Mouse (Mus musculus): ENCODE data around the gene Grb10. TPM values are rescaled to one million over a fixed set of nuclear protein-coding genes. Genes with fewer than 3 reads are reported as not detected.

Gene Grb10
- polyA plus RNA-seq, 1 experiment from 2014 or later, result 345 TPM

GRCm38 (mm10) chr11:11907703-11908413 lies 130.6 kb downstream of the Grb10 start:
- H3K4me1 ChIP-seq, result no peaks in the 10 kb centered on the region
- no peaks in the 10 kb centered on the region for H3K27me3 ChIP-seq
- no peak overlapping the region for H3K4me2 ChIP-seq
- no peaks in the 10 kb centered on the region for H3K9me3 ChIP-seq
- no peak for ATAC-seq (ENCODE audit: low FRiP score)
- H3K9ac ChIP-seq, result no peak overlapping the region
- no peaks in the 10 kb centered on the region for H3K36me3 ChIP-seq (replicated peaks)
- 72% methylated on average over 7 of the region's 7 CpGs for WGBS
- H3K4me3 ChIP-seq (replicated peaks), result no peak overlapping the region
- no peak overlapping the region for H3K27ac ChIP-seq

- no peaks in the 10 kb centered on the region for H3K27me3 ChIP-seq
- H3K4me1 ChIP-seq, result no peaks in the 10 kb centered on the region
- H3K4me3 ChIP-seq (replicated peaks), result no peak overlapping the region
- no peak overlapping the region for H3K9ac ChIP-seq
- no peaks in the 10 kb centered on the region for H3K36me3 ChIP-seq (replicated peaks)
- H3K27ac ChIP-seq, result no peak overlapping the region
- no peak for ATAC-seq (ENCODE audit: low FRiP score)
- no peaks in the 10 kb centered on the region for H3K9me3 ChIP-seq
- H3K4me2 ChIP-seq, result no peak overlapping the region
Observed at GRCm38 (mm10) chr11:11905518-11905917, 133.0 kb downstream of the Grb10 start.

- no peak overlapping the region for H3K4me3 ChIP-seq (replicated peaks)
- no peak overlapping the region for H3K27ac ChIP-seq
- WGBS, result 64% methylated on average over 5 of the region's 5 CpGs
- H3K9ac ChIP-seq, result no peak overlapping the region
- no peaks in the 10 kb centered on the region for H3K9me3 ChIP-seq
- H3K4me2 ChIP-seq, result no peak overlapping the region
- H3K27me3 ChIP-seq, result no peaks in the 10 kb centered on the region
- H3K4me1 ChIP-seq, result no peaks in the 10 kb centered on the region
- ATAC-seq (ENCODE audit: low FRiP score), result no peak
- H3K36me3 ChIP-seq (replicated peaks), result no peaks in the 10 kb centered on the region
Observed at GRCm38 (mm10) chr11:11904995-11905394, 133.5 kb downstream of the Grb10 start.

GRCm38 (mm10) chr11:11901509-11901908 lies 137.0 kb downstream of the Grb10 start:
- Histone ChIP-seq H3K9me3 (no peaks in the 10 kb centered on the region), H3K4me1 (no peaks in the 10 kb centered on the region), H3K27me3 (no peaks in the 10 kb centered on the region), H3K4me2 (no peak overlapping the region), H3K9ac (no peak overlapping the region), H3K36me3 (replicated peaks) (no peaks in the 10 kb centered on the region), H3K4me3 (replicated peaks) (no peak overlapping the region), H3K27ac (no peak overlapping the region)
- 85% methylated on average over 5 of the region's 5 CpGs for WGBS
- no peak for ATAC-seq (ENCODE audit: low FRiP score)

- no peak overlapping the region for H3K4me2 ChIP-seq
- H3K9me3 ChIP-seq, result no peaks in the 10 kb centered on the region
- H3K4me3 ChIP-seq (replicated peaks), result no peak overlapping the region
- ATAC-seq (ENCODE audit: low FRiP score), result no peak
- H3K36me3 ChIP-seq (replicated peaks), result no peaks in the 10 kb centered on the region
- no peak overlapping the region for H3K9ac ChIP-seq
- 91% methylated on average over 3 of the region's 3 CpGs for WGBS
- no peaks in the 10 kb centered on the region for H3K4me1 ChIP-seq
- no peak overlapping the region for H3K27ac ChIP-seq
- no peaks in the 10 kb centered on the region for H3K27me3 ChIP-seq
Observed at GRCm38 (mm10) chr11:11898496-11898895, 140.0 kb downstream of the Grb10 start.

GRCm38 (mm10) chr11:11897645-11898357 lies 140.7 kb downstream of the Grb10 start, which contains the start of gene Ddc:
Gene Ddc, minus strand, starts transcription at chr11:11898144.
- 85% methylated on average over 12 of the region's 12 CpGs for WGBS
- H3K4me2 ChIP-seq, result no peak within 1 kb of the TSS
- no peak for ATAC-seq (ENCODE audit: low FRiP score)
- no peaks in the 10 kb centered on the region for H3K9me3 ChIP-seq
- H3K36me3 ChIP-seq (replicated peaks), result no peaks in the 10 kb centered on the region
- no peaks in the 10 kb centered on the region for H3K27me3 ChIP-seq
- H3K9ac ChIP-seq, result no peak within 1 kb of the TSS
- H3K4me3 ChIP-seq (replicated peaks), result no peak within 1 kb of the TSS
- H3K27ac ChIP-seq, result no peak within 1 kb of the TSS
- no peaks in the 10 kb centered on the region for H3K4me1 ChIP-seq

GRCm38 (mm10) chr11:11895479-11895878 lies 143.0 kb downstream of the Grb10 start:
- Histone ChIP-seq H3K27me3 (no peaks in the 10 kb centered on the region), H3K4me2 (no peak overlapping the region), H3K4me3 (replicated peaks) (no peak overlapping the region), H3K9me3 (no peaks in the 10 kb centered on the region), H3K4me1 (peaks cover 1% of the 10 kb centered on the region; the same call in 1 of the 2 replicates), H3K27ac (no peak overlapping the region), H3K9ac (no peak overlapping the region), H3K36me3 (replicated peaks) (no peaks in the 10 kb centered on the region)
- 86% methylated on average over 2 of the region's 2 CpGs for WGBS
- ATAC-seq (ENCODE audit: low FRiP score), result no peak

- Histone ChIP-seq H3K4me3 (replicated peaks) (no peak overlapping the region), H3K4me2 (no peak overlapping the region), H3K27me3 (no peaks in the 10 kb centered on the region), H3K9me3 (no peaks in the 10 kb centered on the region), H3K4me1 (peaks cover 8% of the 10 kb centered on the region; the same call in 1 of the 2 replicates), H3K27ac (no peak overlapping the region), H3K36me3 (replicated peaks) (no peaks in the 10 kb centered on the region), H3K9ac (no peak overlapping the region)
- WGBS, result 93% methylated on average over 1 of the region's 1 CpGs
- ATAC-seq (ENCODE audit: low FRiP score), result no peak
Observed at GRCm38 (mm10) chr11:11893769-11894168, 144.7 kb downstream of the Grb10 start.

GRCm38 (mm10) chr11:11892993-11893602 lies 145.4 kb downstream of the Grb10 start:
- H3K4me3 ChIP-seq (replicated peaks), result no peak overlapping the region
- H3K36me3 ChIP-seq (replicated peaks), result no peaks in the 10 kb centered on the region
- H3K9me3 ChIP-seq, result no peaks in the 10 kb centered on the region
- H3K4me2 ChIP-seq, result no peak overlapping the region
- 62% methylated on average over 10 of the region's 10 CpGs for WGBS
- no peaks in the 10 kb centered on the region for H3K27me3 ChIP-seq
- H3K27ac ChIP-seq, result no peak overlapping the region
- no peak for ATAC-seq (ENCODE audit: low FRiP score)
- no peak overlapping the region for H3K9ac ChIP-seq
- H3K4me1 ChIP-seq, result peaks cover 8% of the 10 kb centered on the region; the same call in 1 of the 2 replicates

- Histone ChIP-seq H3K4me3 (replicated peaks) (no peak overlapping the region), H3K27me3 (no peaks in the 10 kb centered on the region), H3K9me3 (no peaks in the 10 kb centered on the region), H3K4me1 (peaks cover 8% of the 10 kb centered on the region; the same call in 1 of the 2 replicates), H3K27ac (no peak overlapping the region), H3K4me2 (no peak overlapping the region), H3K36me3 (replicated peaks) (no peaks in the 10 kb centered on the region), H3K9ac (no peak overlapping the region)
- ATAC-seq (ENCODE audit: low FRiP score), result no peak
Observed at GRCm38 (mm10) chr11:11891832-11892231, 146.7 kb downstream of the Grb10 start.

- Histone ChIP-seq H3K4me3 (replicated peaks) (no peak overlapping the region), H3K4me1 (peaks cover 12% of the 10 kb centered on the region; the same call in 1 of the 2 replicates), H3K9ac (no peak overlapping the region), H3K9me3 (no peaks in the 10 kb centered on the region), H3K36me3 (replicated peaks) (no peaks in the 10 kb centered on the region), H3K27ac (peak overlapping the region; percentile 32; the same call in 1 of the 2 replicates), H3K27me3 (no peaks in the 10 kb centered on the region), H3K4me2 (no peak overlapping the region)
- 54% methylated on average over 10 of the region's 10 CpGs for WGBS
- ATAC-seq (ENCODE audit: low FRiP score), result peak; percentile 50; the same call in 1 of the 2 replicates
Observed at GRCm38 (mm10) chr11:11890139-11890741, 148.2 kb downstream of the Grb10 start.

GRCm38 (mm10) chr11:11888727-11889126 lies 149.8 kb downstream of the Grb10 start:
- no peak overlapping the region for H3K4me3 ChIP-seq (replicated peaks)
- no peak overlapping the region for H3K4me2 ChIP-seq
- ATAC-seq (ENCODE audit: low FRiP score), result no peak
- H3K4me1 ChIP-seq, result peaks cover 20% of the 10 kb centered on the region; the same call in 1 of the 2 replicates
- no peaks in the 10 kb centered on the region for H3K36me3 ChIP-seq (replicated peaks)
- H3K27ac ChIP-seq, result no peak overlapping the region
- H3K27me3 ChIP-seq, result no peaks in the 10 kb centered on the region
- H3K9ac ChIP-seq, result no peak overlapping the region
- 90% methylated on average over 3 of the region's 3 CpGs for WGBS
- H3K9me3 ChIP-seq, result no peaks in the 10 kb centered on the region

Measured in forebrain, embryonic 12.5 days (tissue).